Mouse (Mus musculus): ENCODE results near the gene Rpl5.

DNA sequence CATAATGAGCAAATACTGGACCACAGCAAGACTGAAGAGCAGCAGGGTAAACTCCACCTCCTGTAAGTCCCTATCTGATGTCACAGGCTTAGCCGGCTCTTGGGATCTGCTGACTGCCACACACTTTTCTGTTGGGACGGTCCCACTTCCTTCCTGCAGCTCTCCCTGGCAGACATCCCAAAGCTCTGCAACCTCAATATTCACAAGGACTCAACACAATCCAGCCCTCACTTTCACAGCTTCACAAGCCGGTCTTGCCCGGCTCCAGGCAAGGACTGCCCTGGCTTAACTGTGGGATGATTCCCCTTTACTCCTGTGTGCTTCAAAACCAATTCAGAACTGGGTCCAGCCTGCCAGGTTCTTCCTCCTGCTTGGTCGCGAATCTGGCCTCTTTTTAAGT lies 46.5 kb upstream of the Rpl5 start:
- no peak for TF ChIP-seq CTCF (IDR thresholded peaks at IDR 0.05; ENCODE audit: control insufficient read depth, insufficient read depth, low read length)
- TF ChIP-seq POLR2A (IDR thresholded peaks at IDR 0.05; ENCODE audit: borderline replicate concordance, control insufficient read depth, low read depth, low read length): no peak
